Mouse (Mus musculus): Measurements from ENCODE around the gene Ranbp1. TPM values are rescaled to one million over a fixed set of nuclear protein-coding genes. Genes with fewer than 3 reads are reported as not detected.

The Ranbp1 gene
- polyA plus RNA-seq, 1 experiment from 2014 or later: 512 TPM

DNA sequence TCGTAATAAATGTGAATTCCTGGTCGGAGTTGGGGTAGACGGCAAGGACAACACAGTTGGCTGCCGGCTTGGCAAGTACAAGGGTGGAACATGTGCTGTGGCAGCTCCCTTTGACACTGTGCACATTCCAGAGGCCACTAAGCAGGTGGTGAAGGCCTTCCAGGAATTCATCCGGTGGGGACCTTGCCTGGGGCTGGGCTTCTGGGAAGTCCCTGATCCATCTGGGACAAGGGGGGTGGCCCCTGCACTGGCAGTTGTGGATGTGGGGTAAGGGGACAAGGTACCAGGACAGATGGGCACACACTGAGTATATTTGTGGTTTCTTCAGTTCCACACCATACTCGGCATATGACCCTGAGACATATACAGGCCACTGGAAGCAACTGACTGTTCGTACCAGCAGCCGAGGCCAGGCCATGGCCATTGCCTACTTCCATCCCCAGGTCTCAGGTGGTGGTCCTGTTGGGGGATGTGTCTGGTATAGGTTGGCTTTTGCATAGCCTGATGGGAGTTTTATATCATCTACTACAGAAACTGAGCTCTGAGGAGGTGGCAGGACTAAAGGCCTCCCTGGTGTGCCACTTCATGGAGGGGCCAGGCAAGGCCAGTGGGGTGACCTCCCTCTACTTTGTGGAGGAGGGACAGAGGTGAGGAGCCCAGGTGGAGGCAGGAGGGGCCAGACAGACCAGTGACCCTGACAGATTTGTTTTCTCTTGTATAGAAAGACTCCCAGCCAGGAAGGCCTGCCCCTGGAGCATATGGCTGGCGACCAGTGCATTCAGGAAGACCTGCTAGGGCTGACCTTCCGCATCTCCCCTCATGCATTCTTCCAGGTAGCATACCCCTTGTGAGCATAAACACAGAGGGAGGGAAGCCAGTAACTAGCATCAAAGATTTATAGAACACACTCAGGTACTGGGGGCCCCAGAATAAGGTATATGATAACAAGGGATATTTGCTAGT, 2.6 kb upstream of the Ranbp1 start:
- no peaks in the 10 kb centered on the region for H3K27me3 ChIP-seq (replicated peaks)
- 65% methylated on average over 10 of the region's 10 CpGs for WGBS
- ATAC-seq (ENCODE audit: insufficient number of reproducible peaks, low FRiP score): no peak
- H3K4me2 ChIP-seq: peak overlapping the region; percentile 93
- no peak overlapping the region for H3K27ac ChIP-seq (ENCODE audit: poor library complexity, severe bottlenecking)
- H3K4me3 ChIP-seq: 0 out of 2 replicates have a peak overlapping the region, but pooled peaks have one; percentile 86
- H3K4me1 ChIP-seq (replicated peaks): peaks cover 35% of the 10 kb centered on the region
- H3K36me3 ChIP-seq: peaks cover 64% of the 10 kb centered on the region
- H3K9ac ChIP-seq: peak overlapping the region; percentile 30; the same call in 1 of the 2 replicates
- no peaks in the 10 kb centered on the region for H3K9me3 ChIP-seq (replicated peaks)

DNA sequence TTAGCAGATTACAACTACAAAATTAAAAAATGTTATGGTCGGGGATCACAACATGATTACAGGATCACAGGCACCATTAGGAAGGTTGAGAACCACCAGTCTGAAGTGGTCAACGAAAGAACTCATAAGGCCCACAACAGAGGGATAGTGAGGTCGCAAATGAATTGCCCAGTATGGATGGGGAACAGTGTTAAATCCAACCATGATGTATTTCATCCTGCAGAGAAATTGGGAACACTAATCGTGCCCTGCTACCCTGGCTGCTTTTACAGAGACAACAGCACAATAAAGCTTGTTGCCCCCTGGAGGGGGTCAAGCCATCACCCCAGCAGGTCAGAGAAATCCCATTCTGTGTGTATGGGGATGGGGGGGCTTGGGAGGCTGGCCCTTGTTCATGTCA, 1.7 kb upstream of the Ranbp1 start:
- H3K4me2 ChIP-seq: peak overlapping the region; percentile 93
- peak overlapping the region; percentile 86 for H3K4me3 ChIP-seq
- peaks cover 37% of the 10 kb centered on the region for H3K4me1 ChIP-seq (replicated peaks)
- no peak overlapping the region; the same call in 1 of the 2 replicates for H3K9ac ChIP-seq
- no peaks in the 10 kb centered on the region for H3K27me3 ChIP-seq (replicated peaks)
- H3K36me3 ChIP-seq: peaks cover 65% of the 10 kb centered on the region
- H3K9me3 ChIP-seq (replicated peaks): no peaks in the 10 kb centered on the region
- H3K27ac ChIP-seq (ENCODE audit: poor library complexity, severe bottlenecking): no peak overlapping the region
- no peak for ATAC-seq (ENCODE audit: insufficient number of reproducible peaks, low FRiP score)
- 71% methylated on average over 4 of the region's 4 CpGs for WGBS

DNA sequence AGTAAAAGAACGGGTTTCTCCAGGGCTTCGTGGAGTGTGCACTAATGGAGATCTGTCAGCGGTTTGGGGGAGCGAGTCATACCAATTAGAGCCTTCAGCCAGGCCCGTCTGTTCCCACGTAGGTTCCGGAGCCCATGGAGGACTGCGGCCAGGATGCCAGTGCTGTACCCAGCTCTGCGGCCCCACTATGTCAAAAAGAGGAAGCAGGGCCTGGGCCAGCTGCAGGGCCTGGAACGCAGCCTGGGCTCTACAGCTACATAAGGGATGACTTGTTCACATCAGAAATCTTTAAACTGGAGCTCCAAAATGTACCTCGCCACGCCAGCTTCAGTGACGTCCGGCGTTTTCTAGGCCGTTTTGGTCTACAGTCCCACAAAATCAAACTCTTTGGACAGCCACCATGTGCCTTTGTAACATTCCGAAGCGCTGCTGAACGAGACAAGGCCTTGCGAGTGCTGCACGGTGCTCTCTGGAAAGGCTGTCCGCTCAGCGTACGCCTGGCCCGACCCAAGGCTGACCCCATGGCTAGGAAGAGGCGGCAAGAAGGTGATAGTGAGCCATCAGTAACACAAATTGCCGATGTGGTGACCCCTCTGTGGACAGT, 934 bp upstream of the Ranbp1 start:
- 0 out of 2 replicates have a peak, but pooled peaks have one; percentile 3 for ATAC-seq (ENCODE audit: insufficient number of reproducible peaks, low FRiP score)
- WGBS: 4% methylated on average over 27 of the region's 27 CpGs

DNA sequence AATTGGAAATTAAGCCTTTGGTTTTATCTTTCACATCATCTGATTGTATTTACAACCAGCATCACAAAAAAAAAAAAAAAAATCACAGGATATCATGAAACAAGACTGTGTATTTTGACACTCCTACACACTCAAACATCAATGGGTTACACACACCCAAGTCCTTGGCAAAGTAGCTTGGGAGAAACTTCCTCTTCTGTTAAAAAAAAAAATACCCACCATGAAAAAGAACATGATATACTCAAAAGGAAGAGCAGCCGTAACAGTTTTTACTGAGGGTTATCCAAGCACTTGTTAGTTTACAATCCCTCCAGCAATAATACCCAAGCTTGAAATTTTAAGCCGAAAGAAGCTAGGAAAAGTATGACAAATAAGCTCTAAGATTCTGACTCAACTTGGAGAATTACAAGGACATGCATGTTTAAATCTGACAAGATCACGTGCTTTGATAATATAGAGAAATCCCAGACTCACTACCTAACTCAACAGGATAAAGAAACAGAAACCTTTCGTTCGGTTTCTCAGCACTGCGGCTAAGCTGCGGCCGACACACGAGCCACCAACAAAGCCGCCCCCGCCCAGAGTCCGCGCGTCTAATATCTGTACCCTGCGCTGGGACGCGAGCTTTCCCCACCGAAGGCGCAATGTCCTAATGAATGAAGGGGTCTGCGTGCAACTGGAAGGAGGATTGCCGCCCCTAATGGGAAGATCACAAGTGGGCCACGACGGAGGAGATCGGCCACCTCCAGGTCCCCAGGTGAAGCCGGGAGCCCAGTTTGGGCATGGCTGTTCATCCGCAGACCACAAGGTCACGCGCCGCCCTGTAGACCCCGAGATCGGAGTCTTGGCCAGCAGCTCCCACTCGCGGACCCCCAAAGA, 772 bp downstream of the Ranbp1 start:
- Histone ChIP-seq H3K36me3 (peaks cover 64% of the 10 kb centered on the region), H3K4me3 (peak overlapping the region; percentile 86), H3K4me1 (replicated peaks) (peaks cover 37% of the 10 kb centered on the region), H3K27ac (ENCODE audit: poor library complexity, severe bottlenecking) (peak overlapping the region; percentile 90), H3K9me3 (replicated peaks) (no peaks in the 10 kb centered on the region), H3K27me3 (replicated peaks) (no peaks in the 10 kb centered on the region), H3K4me2 (peak overlapping the region; percentile 93), H3K9ac (peak overlapping the region; percentile 96)
- ATAC-seq (ENCODE audit: insufficient number of reproducible peaks, low FRiP score): peak; percentile 6; the same call in 1 of the 2 replicates
- under 1% methylated on average over 33 of the region's 33 CpGs for WGBS

More for the DNA sequence above, 934 bp upstream of the Ranbp1 start:
- peak overlapping the region; percentile 91 for H3K27ac ChIP-seq (ENCODE audit: poor library complexity, severe bottlenecking)
- peaks cover 65% of the 10 kb centered on the region for H3K36me3 ChIP-seq
- peak overlapping the region; percentile 85 for H3K9ac ChIP-seq
- no peaks in the 10 kb centered on the region for H3K27me3 ChIP-seq (replicated peaks)
- H3K4me1 ChIP-seq (replicated peaks): peaks cover 37% of the 10 kb centered on the region
- peak overlapping the region; percentile 93 for H3K4me2 ChIP-seq
- peak overlapping the region; percentile 86 for H3K4me3 ChIP-seq
- no peaks in the 10 kb centered on the region for H3K9me3 ChIP-seq (replicated peaks)

DNA sequence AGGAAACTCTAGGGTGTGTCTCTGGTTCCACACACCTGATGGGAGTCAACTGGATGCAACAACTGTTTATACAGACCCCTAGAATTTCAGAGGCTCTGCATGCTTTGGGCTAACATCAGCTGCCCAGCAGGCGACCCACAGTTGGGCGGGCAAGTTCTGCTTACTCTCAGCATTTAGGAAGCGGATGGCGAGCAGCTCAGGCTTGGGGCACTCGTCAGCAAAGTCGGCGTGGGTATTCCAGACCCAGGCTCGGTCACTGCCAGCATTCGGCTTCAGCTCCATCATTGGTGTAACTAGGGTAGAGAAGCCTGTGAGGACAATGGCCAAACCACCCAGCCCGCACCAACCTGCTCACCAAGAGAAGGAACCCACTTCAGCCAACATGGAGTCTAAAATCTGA, 7.0 kb downstream of the Ranbp1 start:
- no peaks in the 10 kb centered on the region for H3K27me3 ChIP-seq (replicated peaks)
- peaks cover 6% of the 10 kb centered on the region for H3K4me1 ChIP-seq (replicated peaks)
- no peaks in the 10 kb centered on the region for H3K9me3 ChIP-seq (replicated peaks)
- ATAC-seq (ENCODE audit: insufficient number of reproducible peaks, low FRiP score): no peak
- peaks cover 88% of the 10 kb centered on the region for H3K36me3 ChIP-seq
- H3K4me2 ChIP-seq: no peak overlapping the region
- no peak overlapping the region for H3K27ac ChIP-seq (ENCODE audit: poor library complexity, severe bottlenecking)
- H3K9ac ChIP-seq: no peak overlapping the region
- WGBS: 92% methylated on average over 10 of the region's 10 CpGs
- no peak overlapping the region for H3K4me3 ChIP-seq

DNA sequence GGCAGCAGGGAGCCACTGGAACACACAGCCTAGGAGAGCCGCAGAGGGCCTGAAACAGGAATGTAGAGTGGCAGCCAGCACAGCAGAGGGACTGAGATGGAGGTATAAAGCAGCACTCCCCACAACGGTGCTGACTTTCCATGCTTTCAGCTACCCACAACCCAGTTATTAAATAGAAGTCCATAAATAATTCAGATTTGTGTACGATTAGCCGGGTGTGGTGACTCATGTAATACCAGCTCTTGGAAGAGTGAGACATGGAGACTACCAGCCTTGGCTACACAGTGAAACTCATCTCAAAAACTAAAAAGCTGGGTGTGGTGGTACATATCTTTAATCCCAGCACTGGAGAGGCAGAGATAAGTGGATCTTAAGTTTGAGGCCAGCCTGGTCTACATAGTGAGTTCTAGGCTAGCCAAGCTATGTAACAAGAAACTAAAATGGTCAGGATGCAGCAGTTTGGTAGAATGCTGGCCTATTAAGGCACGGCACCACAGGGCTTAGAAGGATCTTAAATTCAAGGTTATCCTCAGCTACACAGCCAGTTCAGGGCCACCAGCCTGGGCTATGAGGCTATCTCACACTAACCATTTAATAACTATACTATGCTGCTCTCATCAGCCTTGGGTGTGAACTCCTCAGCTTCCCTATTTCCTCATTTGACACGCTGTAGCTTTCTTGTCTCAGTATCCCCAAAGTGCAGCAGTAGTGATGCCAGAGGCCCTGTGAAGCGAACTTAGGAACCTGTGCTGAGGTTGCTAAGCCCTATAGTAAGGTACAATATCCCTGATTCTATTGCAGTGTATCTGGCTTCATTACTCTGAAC, 11.6 kb downstream of the Ranbp1 start:
- Histone ChIP-seq H3K9ac (peak overlapping the region; percentile 87; the same call in 1 of the 2 replicates), H3K4me3 (no peak overlapping the region)
- 78% methylated on average over 7 of the region's 7 CpGs for WGBS

DNA sequence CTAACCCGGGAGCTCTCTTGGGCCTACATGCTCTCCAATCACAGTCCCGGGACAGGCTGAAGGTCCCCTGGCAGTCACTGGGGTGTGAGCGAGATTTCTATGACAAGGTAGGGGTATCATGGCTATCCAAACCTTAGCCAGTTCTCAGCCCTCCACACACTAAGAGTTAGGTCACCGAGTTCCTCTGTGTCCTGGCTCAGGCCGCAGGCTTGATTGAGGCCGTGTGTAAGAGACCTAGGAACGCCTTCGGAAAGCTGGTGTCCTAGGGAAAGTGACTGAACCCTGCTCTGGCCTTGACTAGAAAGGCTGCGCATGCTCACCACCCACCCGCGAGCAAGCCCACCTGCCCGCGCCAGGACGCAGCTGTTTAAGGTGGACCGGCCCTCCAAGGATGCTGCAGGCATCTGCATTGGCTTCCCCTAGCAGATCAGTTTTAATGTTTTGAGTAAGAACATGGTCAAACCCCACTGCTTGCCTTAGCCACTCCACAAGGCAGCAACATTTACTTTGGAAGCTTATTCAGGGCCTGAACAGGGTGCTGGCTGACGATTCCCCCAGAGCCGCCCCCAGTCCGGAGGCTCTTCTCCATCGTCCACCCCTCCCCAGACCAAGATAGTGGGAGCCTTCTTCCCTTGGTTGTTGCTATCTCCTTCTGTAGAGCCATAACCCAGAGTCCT, 13.0 kb downstream of the Ranbp1 start:
- peak overlapping the region; percentile 87 for H3K9ac ChIP-seq
- WGBS: 5% methylated on average over 19 of the region's 19 CpGs
- H3K4me3 ChIP-seq: peak overlapping the region; percentile 88
- H3K27ac ChIP-seq (ENCODE audit: poor library complexity, severe bottlenecking): peak overlapping the region; percentile 92
- ATAC-seq (ENCODE audit: insufficient number of reproducible peaks, low FRiP score): peak; percentile 54
- no peaks in the 10 kb centered on the region for H3K9me3 ChIP-seq (replicated peaks)
- peaks cover 32% of the 10 kb centered on the region for H3K36me3 ChIP-seq
- peaks cover 44% of the 10 kb centered on the region for H3K4me1 ChIP-seq (replicated peaks)
- H3K4me2 ChIP-seq: peak overlapping the region; percentile 91
- no peaks in the 10 kb centered on the region for H3K27me3 ChIP-seq (replicated peaks)

More for the DNA sequence above, 11.6 kb downstream of the Ranbp1 start:
- H3K27me3 ChIP-seq (replicated peaks): no peaks in the 10 kb centered on the region
- peaks cover 31% of the 10 kb centered on the region for H3K4me1 ChIP-seq (replicated peaks)
- H3K9me3 ChIP-seq (replicated peaks): no peaks in the 10 kb centered on the region
- peak overlapping the region; percentile 91; the same call in 1 of the 2 replicates for H3K4me2 ChIP-seq
- peak overlapping the region; percentile 92; the same call in 1 of the 2 replicates for H3K27ac ChIP-seq (ENCODE audit: poor library complexity, severe bottlenecking)
- no peak for ATAC-seq (ENCODE audit: insufficient number of reproducible peaks, low FRiP score)
- H3K36me3 ChIP-seq: peaks cover 45% of the 10 kb centered on the region

DNA sequence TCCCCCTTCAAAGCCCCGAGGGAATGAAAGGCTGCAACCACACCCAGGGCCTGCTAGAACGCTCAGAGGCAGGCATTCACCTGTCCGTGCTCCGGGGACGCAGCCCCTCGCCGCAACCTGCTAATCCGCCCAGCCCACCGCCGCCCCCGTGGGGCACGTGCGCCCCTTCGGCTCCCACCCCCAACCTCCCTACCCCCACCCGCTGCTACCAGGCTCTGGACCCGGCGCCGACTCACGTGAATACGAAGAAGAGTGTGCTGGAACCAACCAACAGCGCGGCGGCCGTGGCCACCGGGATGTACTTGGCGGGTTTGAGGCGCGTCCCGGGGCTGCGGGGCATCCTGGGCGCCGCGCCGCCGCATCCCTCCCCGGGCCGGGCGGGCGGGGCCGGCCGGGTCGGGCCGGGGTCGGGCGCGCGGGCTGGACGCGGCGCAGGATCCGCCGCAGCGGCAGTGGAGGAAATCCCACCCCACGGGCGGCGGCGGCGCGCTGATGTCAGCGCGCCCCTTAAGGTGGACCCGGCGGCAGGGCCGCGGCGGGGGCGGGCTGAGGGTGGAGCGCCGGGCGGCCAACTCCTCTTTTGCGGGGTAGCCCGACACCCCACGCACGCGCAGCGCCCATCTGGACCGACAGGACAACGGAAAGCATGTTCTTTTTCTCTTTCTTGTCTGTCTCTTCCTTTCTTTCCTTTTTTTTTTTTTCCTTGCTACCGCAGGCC, 13.7 kb downstream of the Ranbp1 start, which contains the start of gene Zdhhc8:
TSS of gene Zdhhc8 (minus strand) at position 466 of the 718 bp plus-strand sequence.
- peak within 1 kb of the TSS; percentile 92 for H3K27ac ChIP-seq (ENCODE audit: poor library complexity, severe bottlenecking)
- 1% methylated on average over 78 of the region's 79 CpGs for WGBS
- no peaks in the 10 kb centered on the region for H3K9me3 ChIP-seq (replicated peaks)
- peak within 1 kb of the TSS; percentile 88 for H3K4me3 ChIP-seq
- H3K9ac ChIP-seq: peak within 1 kb of the TSS; percentile 87
- ATAC-seq (ENCODE audit: insufficient number of reproducible peaks, low FRiP score): peak; percentile 81
- peak within 1 kb of the TSS; percentile 91 for H3K4me2 ChIP-seq
- H3K36me3 ChIP-seq: peaks cover 25% of the 10 kb centered on the region
- H3K4me1 ChIP-seq (replicated peaks): peaks cover 51% of the 10 kb centered on the region
- H3K27me3 ChIP-seq (replicated peaks): no peaks in the 10 kb centered on the region

Measured in heart, embryonic 12.5 days (tissue).